Mouse (Mus musculus) ES-Bruce4 (cell line): ENCODE data around the gene Coq8a.

Source experiments
- CTCF ChIP-seq: IDR thresholded peaks from one replicate; pipeline ENCODE4 v1.8.1; 2011; ENCODE audit warnings: low read depth, low read length
- EP300 ChIP-seq: IDR thresholded peaks from 2 replicates; pipeline ENCODE4 v1.6.1; 2011; ENCODE audit warnings: low read depth, low read length; ENCODE audit not compliant: insufficient read depth
- POLR2A ChIP-seq: IDR thresholded peaks from one replicate; pipeline ENCODE4 v1.8.1; 2011; ENCODE audit warnings: low read length; ENCODE audit not compliant: insufficient read depth

- TF ChIP-seq POLR2A (no peak), CTCF (no peak), EP300 (no peak)
These were observed 13.0 kb downstream of the Coq8a start for GRCm38 (mm10) chr1:180186371-180186770.
